Mouse (Mus musculus) lung, adult 2 months (tissue): ENCODE data around the gene Wdr66.

Experiments used
- CTCF ChIP-seq: fragments of 200-500 bp; IDR thresholded peaks from 2 replicates; pipeline ENCODE4 v1.5.1; 2011; ENCODE audit warnings: mild to moderate bottlenecking, low read length, control low read depth; ENCODE audit not compliant: insufficient read depth
- POLR2A ChIP-seq: fragments of 200-500 bp; IDR thresholded peaks from 2 replicates; pipeline ENCODE4 v1.6.1; 2011; ENCODE audit warnings: low read depth, mild to moderate bottlenecking, control low read depth, low read length, borderline replicate concordance; ENCODE audit errors: extremely low read depth

DNA sequence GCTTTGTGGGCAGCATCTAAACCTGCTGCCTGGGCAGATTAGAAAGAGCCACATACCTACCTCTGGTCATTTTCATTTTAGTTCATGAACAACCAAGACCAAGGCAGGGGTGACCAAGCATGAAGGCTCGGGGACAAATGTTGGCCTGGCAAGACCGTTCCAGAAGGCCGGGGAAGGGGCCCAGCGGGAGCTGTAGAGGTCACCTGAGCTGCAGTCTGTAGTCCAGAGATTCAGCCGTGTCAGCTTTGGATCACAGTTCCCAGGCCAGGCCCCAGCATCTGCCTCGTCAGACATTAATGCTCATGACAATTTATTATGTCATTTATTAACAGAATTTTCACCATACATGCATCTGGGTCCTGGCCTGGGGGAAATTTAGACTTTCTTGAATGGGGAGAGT lies 107.5 kb downstream of the Wdr66 start:
- TF ChIP-seq POLR2A (no peak), CTCF (no peak)
